Mouse (Mus musculus): Measurements from ENCODE around the gene Sec24b. TPM values are rescaled to one million over a fixed set of nuclear protein-coding genes. Genes with fewer than 3 reads are reported as not detected.

Sec24b gene
- total and polyA plus RNA-seq, 3 experiments = 18.6 to 56.3 (median 54.4) TPM

- Histone ChIP-seq H3K4me1 (ENCODE audit: control insufficient read depth in 1 of 2, insufficient read depth in 2 of 2, low read length in 2 of 2) (no peaks in the 10 kb centered on the region), H3K4me3 (ENCODE audit: control insufficient read depth in 1 of 2, insufficient read depth in 1 of 2, low read depth in 2 of 2, low read length in 2 of 2) (no peak overlapping the region)
These were observed 96.7 kb downstream of the Sec24b start for GRCm38 (mm10) chr3:129964681-129965080.

DNA sequence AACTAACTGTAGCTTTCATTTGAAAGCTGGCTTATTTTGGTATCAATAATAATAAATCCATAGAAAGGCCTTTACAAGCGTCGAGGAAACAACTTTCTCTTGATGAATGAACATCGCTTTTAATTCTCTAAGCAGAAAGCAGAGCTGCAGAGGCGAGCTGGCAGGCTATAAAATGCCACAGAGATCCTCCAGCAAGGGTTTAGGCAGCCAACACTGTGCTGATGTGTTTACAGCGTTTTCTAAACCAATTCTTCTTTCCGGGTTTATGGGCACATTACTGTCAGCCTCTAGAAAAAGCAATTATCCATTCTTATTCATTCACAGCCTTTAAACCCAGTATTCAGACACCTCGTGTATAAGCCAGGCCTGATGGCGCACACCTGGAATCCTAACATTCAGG, 98.8 kb downstream of the Sec24b start:
- no peak overlapping the region for H3K4me3 ChIP-seq (ENCODE audit: control insufficient read depth in 1 of 2, insufficient read depth in 1 of 2, low read depth in 2 of 2, low read length in 2 of 2)
- H3K27me3 ChIP-seq (ENCODE audit: control insufficient read depth in 1 of 2, insufficient read depth in 2 of 2, low read length in 2 of 2) = peaks cover 0 to 2% of the 10 kb centered on the region in 2 experiments; a peak in 1 of 4 replicates
- no peak for DNase-seq (ENCODE audit: low read depth, low spot score)
- no peak overlapping the region for H3K27ac ChIP-seq (ENCODE audit: control insufficient read depth, low read depth, low read length)
- no peaks in the 10 kb centered on the region for H3K9me3 ChIP-seq (replicated peaks; ENCODE audit: insufficient read depth, low read length)
- TF ChIP-seq MEF2A (IDR thresholded peaks at IDR 0.05; ENCODE audit: extremely low read depth, insufficient replicate concordance, low read depth, low read length, poor library complexity, severe bottlenecking) (no peak), MAFK (IDR thresholded peaks at IDR 0.05; ENCODE audit: borderline replicate concordance, low read depth, low read length) (no peak), POLR2AphosphoS2 (IDR thresholded peaks at IDR 0.05; ENCODE audit: low read length) (no peak), MYB (IDR thresholded peaks at IDR 0.05; ENCODE audit: low read depth, low read length) (no peak), TBP (IDR thresholded peaks at IDR 0.05; ENCODE audit: low read depth, low read length) (no peak), MXI1 (IDR thresholded peaks at IDR 0.05; ENCODE audit: low read depth, low read length) (no peak), USF1 (IDR thresholded peaks at IDR 0.05; ENCODE audit: low read depth, low read length) (no peak)
- no peaks in the 10 kb centered on the region for H3K4me1 ChIP-seq (ENCODE audit: control insufficient read depth in 1 of 2, insufficient read depth in 2 of 2, low read length in 2 of 2)
- H3K9ac ChIP-seq (ENCODE audit: control insufficient read depth, low read depth, low read length, poor library complexity, severe bottlenecking) = no peak overlapping the region
- no peaks in the 10 kb centered on the region for H3K79me2 ChIP-seq (ENCODE audit: control insufficient read depth, insufficient read depth, low read length, poor library complexity)
- no peaks in the 10 kb centered on the region for H3K36me3 ChIP-seq (ENCODE audit: control insufficient read depth in 1 of 2, insufficient read depth in 2 of 2, low read length in 2 of 2)

More at GRCm38 (mm10) chr3:129964681-129965080, 96.7 kb downstream of the Sec24b start:
- TF ChIP-seq NRF1 (IDR thresholded peaks at IDR 0.05; ENCODE audit: insufficient read depth, low read depth, low read length, poor library complexity, severe bottlenecking) = no peak
- TF ChIP-seq MYC (IDR thresholded peaks at IDR 0.05; ENCODE audit: low read depth, low read length) = no peak
- TF ChIP-seq RCOR1 (IDR thresholded peaks at IDR 0.05; ENCODE audit: low read depth, low read length) = no peak
- TF ChIP-seq NELFE (IDR thresholded peaks at IDR 0.05; ENCODE audit: low read depth, low read length) = no peak
- TF ChIP-seq CHD1 (IDR thresholded peaks at IDR 0.05; ENCODE audit: low read depth, low read length) = no peak
- TF ChIP-seq CTCF (IDR thresholded peaks at IDR 0.05 in 2 of 3, conservative IDR thresholded peaks at IDR 0.05 in 1 of 3; ENCODE audit: control insufficient read depth in 1 of 3, insufficient read depth in 1 of 3, low read depth in 2 of 3, low read length in 3 of 3, poor library complexity in 1 of 3, severe bottlenecking in 1 of 3) = no peak
- TF ChIP-seq ZC3H11A (IDR thresholded peaks at IDR 0.05; ENCODE audit: low read depth, low read length) = no peak
- TF ChIP-seq MAX (IDR thresholded peaks at IDR 0.05; ENCODE audit: low read length) = no peak
- no peak for TF ChIP-seq ETS1 (IDR thresholded peaks at IDR 0.05; ENCODE audit: low read depth, low read length)
- no peak for TF ChIP-seq ELF1 (IDR thresholded peaks at IDR 0.05; ENCODE audit: low read depth, low read length)
- no peak for TF ChIP-seq MEF2A (IDR thresholded peaks at IDR 0.05; ENCODE audit: extremely low read depth, insufficient replicate concordance, low read depth, low read length, poor library complexity, severe bottlenecking)
- TF ChIP-seq KAT2A (conservative IDR thresholded peaks at IDR 0.05; ENCODE audit: low read depth, low read length) = no peak
- no peak for TF ChIP-seq E2F4 (IDR thresholded peaks at IDR 0.05; ENCODE audit: borderline replicate concordance, low read depth, low read length)
- TF ChIP-seq BHLHE40 (IDR thresholded peaks at IDR 0.05; ENCODE audit: borderline replicate concordance, low read depth, low read length) = no peak
- no peak for TF ChIP-seq USF2 (IDR thresholded peaks at IDR 0.05; ENCODE audit: borderline replicate concordance in 1 of 2, insufficient read depth in 1 of 2, low read depth in 1 of 2, low read length in 2 of 2)
- TF ChIP-seq HCFC1 (IDR thresholded peaks at IDR 0.05; ENCODE audit: low read depth, low read length) = no peak
- TF ChIP-seq ZMIZ1 (IDR thresholded peaks at IDR 0.05; ENCODE audit: low read depth, low read length) = no peak
- no peak for TF ChIP-seq TAL1 (IDR thresholded peaks at IDR 0.05; ENCODE audit: low read length)
- no peak for TF ChIP-seq MAZ (IDR thresholded peaks at IDR 0.05; ENCODE audit: low read depth, low read length)
- TF ChIP-seq CHD2 (IDR thresholded peaks at IDR 0.05; ENCODE audit: low read length) = no peak
- Histone ChIP-seq H3K27me3 (ENCODE audit: control insufficient read depth in 1 of 2, insufficient read depth in 2 of 2, low read length in 2 of 2) (peaks cover 0 to 2% of the 10 kb centered on the region in 2 experiments; a peak in 1 of 4 replicates), H3K9me3 (replicated peaks; ENCODE audit: insufficient read depth, low read length) (no peaks in the 10 kb centered on the region), H3K36me3 (ENCODE audit: control insufficient read depth in 1 of 2, insufficient read depth in 2 of 2, low read length in 2 of 2) (no peaks in the 10 kb centered on the region), H3K27ac (ENCODE audit: control insufficient read depth, low read depth, low read length) (no peak overlapping the region), H3K79me2 (ENCODE audit: control insufficient read depth, insufficient read depth, low read length, poor library complexity) (no peaks in the 10 kb centered on the region), H3K9ac (ENCODE audit: control insufficient read depth, low read depth, low read length, poor library complexity, severe bottlenecking) (no peak overlapping the region)
- DNase-seq (ENCODE audit: low read depth, low spot score) = no peak
